Mouse (Mus musculus) pancreas, adult 10 weeks (tissue): ENCODE results near the gene Lime1. TPM values are rescaled to one million over a fixed set of nuclear protein-coding genes. Genes with fewer than 3 reads are reported as not detected.

ENCODE experiments used
- polyA plus RNA-seq: library from polyadenylated mRNA; stranded (reverse); fragments of 350-450 nt; fragmentation: Illumina TruSeq; extraction: RNeasy Lipid Tissue Mini Kit (QIAGEN cat#74804); gene quantifications from one replicate; pipeline ENCODE4 v1.2.3, GENCODE M21; 2015; ENCODE audit warnings: low read depth, low replicate concordance; ENCODE audit not compliant: insufficient read depth

The Lime1 gene
- polyA plus RNA-seq = 31.4 TPM

GRCm38 (mm10) chr2:181379778-181380177 is at the start of gene Lime1:
Gene Lime1 (plus strand): TSS chr2:181380078.

GRCm38 (mm10) chr2:181364860-181365596 is 14.8 kb upstream of the Lime1 start, which contains the start of the genes Zgpat and Arfrp1:
Gene Zgpat (plus strand): TSS chr2:181364928.
Gene Arfrp1 (minus strand): TSS chr2:181365404.

Other genes starting within 250 kb of the Lime1 start
- gene Kcnq2, start 244.8 kb upstream of the Lime1 start, polyA plus RNA-seq = 0.20 TPM
- gene Eef1a2, start 223.1 kb upstream of the Lime1 start, polyA plus RNA-seq = 1.8 TPM
- 43.4 TPM for gene Ppdpf, start 192.8 kb upstream of the Lime1 start, polyA plus RNA-seq
- 0.22 TPM for gene Ptk6, start 177.3 kb upstream of the Lime1 start, polyA plus RNA-seq
- gene Srms, start 166.9 kb upstream of the Lime1 start, polyA plus RNA-seq = not detected
- gene Fndc11, start 160.1 kb upstream of the Lime1 start, polyA plus RNA-seq = not detected
- gene Helz2, start 138.1 kb upstream of the Lime1 start, polyA plus RNA-seq = 6.5 TPM
- 11.1 TPM for gene Gmeb2, start 92.0 kb upstream of the Lime1 start, polyA plus RNA-seq
- gene Stmn3, start 65.6 kb upstream of the Lime1 start, polyA plus RNA-seq = 2.3 TPM
- gene Rtel1, start 60.3 kb upstream of the Lime1 start, polyA plus RNA-seq = 12.2 TPM
- gene Zgpat, start 15.2 kb upstream of the Lime1 start, polyA plus RNA-seq = 10.8 TPM
- 23.0 TPM for gene Arfrp1, start 14.7 kb upstream of the Lime1 start, polyA plus RNA-seq
- 5.8 TPM for gene Zbtb46, start 79.3 kb downstream of the Lime1 start, polyA plus RNA-seq
- gene Abhd16b, start 113.1 kb downstream of the Lime1 start, polyA plus RNA-seq = not detected
- 18.3 TPM for gene Tpd52l2, start 117.1 kb downstream of the Lime1 start, polyA plus RNA-seq
- 9.5 TPM for gene Dnajc5, start 140.4 kb downstream of the Lime1 start, polyA plus RNA-seq
- 29.9 TPM for gene Uckl1, start 204.8 kb downstream of the Lime1 start, polyA plus RNA-seq
- 10.1 TPM for gene Prpf6, start 211.8 kb downstream of the Lime1 start, polyA plus RNA-seq
- gene Zfp512b, start 212.7 kb downstream of the Lime1 start, polyA plus RNA-seq = 8.9 TPM
- gene Samd10, start 219.1 kb downstream of the Lime1 start, polyA plus RNA-seq = 6.7 TPM